Mouse (Mus musculus) G1E (cell line): Measurements from ENCODE around the gene AC109138.7.

Experiments
- CTCF ChIP-seq: IDR thresholded peaks from 2 replicates; pipeline ENCODE4 v1.5.1; 2012; ENCODE audit warnings: low read depth, low read length, inconsistent platforms, mixed read lengths
- GATA1 ChIP-seq: IDR thresholded peaks from 2 replicates; pipeline ENCODE4 v1.6.1; 2012; ENCODE audit warnings: borderline replicate concordance, low read length, inconsistent platforms, mixed read lengths
- POLR2AphosphoS5 ChIP-seq: IDR thresholded peaks from 2 replicates; pipeline ENCODE4 v1.6.1; 2012; ENCODE audit warnings: low read depth, low read length, inconsistent platforms; ENCODE audit not compliant: insufficient replicate concordance
- TAL1 ChIP-seq: conservative IDR thresholded peaks from 2 replicates; pipeline ENCODE4 v1.6.1; 2012; ENCODE audit warnings: low read depth, low read length, inconsistent platforms, mixed read lengths

GRCm38 (mm10) chr19:4216041-4216685 lies 2.0 kb downstream of the AC109138.7 start:
- TF ChIP-seq TAL1 (no peak), CTCF (no peak), POLR2AphosphoS5 (no peak), GATA1 (no peak)
